Mouse (Mus musculus) liver, postnatal 0 days (tissue): ENCODE measurements around the gene Rnase2b.

ENCODE experiments used
- CTCF ChIP-seq: sonication (generic); IDR thresholded peaks from 2 replicates; pipeline ENCODE4 v1.5.1; 2016; ENCODE audit warnings: antibody characterized with exemption, low read depth
- EP300 ChIP-seq: IDR thresholded peaks from 2 replicates; pipeline ENCODE4 v1.6.1; 2016; ENCODE audit warnings: antibody characterized with exemption, low read depth, mild to moderate bottlenecking

DNA sequence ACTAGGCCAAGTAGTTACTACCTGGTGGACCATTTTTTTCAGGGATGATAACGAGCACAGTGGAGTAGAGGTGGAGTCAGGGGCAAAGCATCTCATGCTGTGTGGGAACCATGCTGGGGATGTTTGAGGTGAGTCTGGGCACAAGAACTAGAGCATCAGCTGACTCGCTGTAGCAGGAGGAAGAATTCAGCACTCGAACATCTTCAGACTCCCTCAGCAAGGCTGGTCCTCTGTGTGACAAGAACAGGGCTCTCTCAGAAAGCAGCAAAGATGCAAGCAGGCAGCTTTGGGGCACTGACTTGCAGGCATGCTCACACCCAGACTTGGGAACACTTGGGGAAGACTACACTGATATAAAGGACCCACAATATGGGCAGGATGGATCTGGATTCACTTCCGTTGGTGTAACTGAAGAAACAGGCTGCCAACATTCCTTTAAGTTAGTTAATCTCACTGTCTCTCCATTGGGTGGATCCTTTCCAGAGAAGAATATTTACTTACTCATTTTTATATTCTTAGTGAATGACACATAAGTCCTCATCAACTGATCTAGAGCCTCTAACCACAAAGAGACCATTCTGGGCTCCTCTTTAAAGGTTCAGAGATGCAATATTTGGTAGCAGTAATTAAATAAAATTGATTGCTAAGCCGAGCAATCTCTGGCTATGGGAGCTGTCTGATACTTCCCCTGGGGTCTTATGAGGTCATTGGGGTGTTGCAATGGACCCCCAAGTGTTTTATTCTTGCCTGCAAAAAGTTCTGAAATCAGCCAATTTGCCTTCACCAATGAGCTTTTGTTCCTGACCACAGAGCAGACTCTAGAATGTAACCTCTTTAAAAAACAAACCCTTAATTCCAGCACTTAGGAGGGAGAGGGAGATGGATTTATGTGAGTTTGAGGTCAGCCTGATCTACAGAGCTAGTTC is 37.3 kb downstream of the Rnase2b start, which contains the start of gene Ang2:
- TF ChIP-seq CTCF: no peak
- TF ChIP-seq EP300: no peak
